Mouse (Mus musculus) embryonic fibroblast, embryonic 13.5 days (primary cell): ENCODE measurements around the gene Igsf21.

Experiments used
- CTCF ChIP-seq: IDR thresholded peaks from 2 replicates; pipeline ENCODE4 v1.5.1; 2011; ENCODE audit warnings: mild to moderate bottlenecking, control low read depth, low read length, moderate library complexity, borderline replicate concordance; ENCODE audit not compliant: insufficient read depth
- POLR2A ChIP-seq: IDR thresholded peaks from 2 replicates; pipeline ENCODE4 v1.6.1; 2011; ENCODE audit warnings: low read depth, mild to moderate bottlenecking, control low read depth, low read length, moderate library complexity

DNA sequence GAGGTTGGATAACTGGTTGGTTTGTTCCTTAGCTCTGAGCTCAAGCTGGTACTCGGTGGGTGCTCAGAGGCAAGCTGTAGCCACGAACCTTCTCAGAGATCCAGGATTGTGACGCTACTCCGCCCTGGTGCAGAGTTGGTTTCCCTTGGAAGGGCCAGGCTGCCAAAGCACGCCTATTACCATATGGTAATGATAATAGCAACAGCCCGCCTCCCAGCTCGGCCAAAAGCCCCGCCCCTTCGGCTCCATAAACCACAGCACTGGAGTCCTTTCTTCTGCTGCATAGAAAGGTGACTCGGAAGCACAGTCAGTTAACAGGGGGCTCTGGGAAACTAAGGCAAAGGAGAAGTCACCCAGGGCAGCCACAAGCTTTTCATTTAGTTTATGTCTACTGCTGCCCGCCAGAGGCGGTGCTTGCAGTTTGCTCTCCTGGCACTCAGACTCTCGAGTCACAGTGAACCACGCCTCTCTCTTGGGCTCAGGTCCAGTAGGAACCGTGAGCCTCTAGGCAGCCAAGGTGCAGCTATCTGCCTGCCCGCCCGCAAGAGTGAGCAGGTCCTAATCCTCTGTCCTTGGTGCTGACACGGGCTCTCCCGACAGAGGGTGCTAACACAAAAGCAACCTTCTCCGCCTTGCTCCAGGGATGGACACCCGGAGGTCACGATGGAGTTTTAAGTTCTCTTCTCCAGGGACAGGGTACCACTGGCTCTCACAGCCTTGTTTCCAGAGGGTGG lies 2.6 kb upstream of the Igsf21 start:
- TF ChIP-seq CTCF (0 out of 2 replicates have a peak, but pooled peaks have one; percentile 3), POLR2A (no peak)
